Comparison of ENCODE assay signal across 9 mouse cellular contexts in the genomic region with DNA sequence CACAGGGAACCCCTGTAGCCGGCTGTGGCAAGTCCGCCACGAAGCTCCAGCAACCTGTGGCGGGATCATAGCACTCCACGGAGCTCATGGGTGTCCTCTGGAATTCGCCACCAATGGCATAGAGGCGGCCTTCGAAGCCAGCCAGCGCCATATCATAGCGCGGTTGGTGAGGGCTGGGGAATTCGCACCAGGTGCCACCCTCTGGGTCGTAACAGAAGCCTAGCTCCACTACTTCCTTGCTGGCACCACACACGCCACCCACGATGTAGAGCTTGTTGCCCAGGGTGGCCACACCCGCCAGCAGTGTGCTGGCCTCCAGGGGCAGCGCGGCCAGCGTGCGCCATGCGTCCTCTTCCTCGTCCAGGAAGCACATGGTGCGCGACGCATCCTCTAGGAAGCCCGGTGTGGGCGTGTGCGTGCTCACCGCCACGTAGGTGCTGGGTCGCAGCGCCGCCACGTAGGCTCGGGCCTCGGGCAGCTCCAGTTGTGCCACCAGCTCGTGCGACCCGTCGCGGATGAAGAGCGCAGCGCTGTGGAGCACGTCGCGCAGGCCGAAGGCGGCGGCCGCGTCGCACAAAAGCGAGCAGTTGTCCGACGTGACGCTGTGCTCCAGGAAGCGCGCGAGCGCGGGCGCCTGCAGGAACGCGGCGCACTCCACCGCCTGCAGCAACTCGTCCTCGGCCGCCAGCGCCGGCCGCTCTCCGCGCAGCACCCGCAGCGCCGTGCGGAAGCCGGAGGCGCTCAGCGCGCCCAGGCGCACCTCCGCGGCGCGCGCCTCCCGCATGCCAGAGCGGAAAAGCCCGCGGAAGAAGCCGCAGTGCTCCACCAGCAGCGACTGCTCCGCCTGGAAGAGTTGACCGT. TPM values are rescaled to one million over a fixed set of nuclear protein-coding genes. Genes with fewer than 3 reads are reported as not detected.
DNase-seq lines count a peak whose midpoint lies in the region; ATAC-seq and TF ChIP-seq lines count a peak whose summit lies in the region.
"Had no signal": no experiment of that assay in that cellular context is flagged by ENCODE, and none has a peak within 500 bp of the region (broad histone marks: within the 10 kb centered on the region; RNA-seq: fewer than 3 reads in every experiment).

No protein-coding gene starts in this region.

- peak overlapping the region; percentile 37; the same call in 1 of the 2 replicates for H3K4me3 ChIP-seq in liver, adult 2 months (ENCODE audit: insufficient read depth, low read depth, low read length)
- H3K4me3 ChIP-seq in liver, embryonic 13.5 days (replicated peaks): peak overlapping the region; percentile 41
- H3K4me3 ChIP-seq in stomach, embryonic 14.5 days (ENCODE audit: low read depth, low read length): peak overlapping the region; percentile 38

- no peak for DNase-seq in liver, adult 2 months (ENCODE audit: extremely low read depth, low read depth, low spot score)
- no peak for DNase-seq in liver
- peak; percentile 38 for DNase-seq in embryo, embryonic 10.5 days (ENCODE audit: low spot score)
- DNase-seq in liver, embryonic 13.5 days: no peak
- DNase-seq in layer of hippocampus, postnatal 14 days (ENCODE audit: low spot score in 2 of 2): no peak
- DNase-seq in left cerebral cortex, adult 11 months (ENCODE audit: low spot score): no peak

- no peak for TF ChIP-seq CTCF in liver, adult 2 months (IDR thresholded peaks at IDR 0.05; ENCODE audit: low read depth, low read length)

- 15% methylated on average over 95 of the region's 96 CpGs for WGBS in liver, adult 2 months
- WGBS in liver, embryonic 13.5 days (ENCODE audit: insufficient replicate concordance): 13% methylated on average over 96 of the region's 96 CpGs
- 16% methylated on average over 96 of the region's 96 CpGs for WGBS in stomach, embryonic 14.5 days

- H3K4me2 ChIP-seq in liver, embryonic 13.5 days: peak overlapping the region; percentile 54
- H3K4me2 ChIP-seq in stomach, embryonic 14.5 days (replicated peaks; ENCODE audit: low read depth, low read length): peak overlapping the region; percentile 57

- no peaks in the 10 kb centered on the region for H3K36me3 ChIP-seq in liver, adult 2 months (ENCODE audit: control insufficient read depth, insufficient read depth, low read length)
- H3K36me3 ChIP-seq in liver, embryonic 13.5 days: no peaks in the 10 kb centered on the region
- no peaks in the 10 kb centered on the region for H3K36me3 ChIP-seq in stomach, embryonic 14.5 days (ENCODE audit: control insufficient read depth, insufficient read depth, low read length)

- H3K79me2 ChIP-seq in liver, adult 2 months (ENCODE audit: control insufficient read depth, insufficient read depth, low read length): no peaks in the 10 kb centered on the region

- H3K27ac ChIP-seq in liver, adult 2 months (replicated peaks; ENCODE audit: insufficient read depth, low read depth, low read length): no peak overlapping the region
- H3K27ac ChIP-seq in liver, embryonic 13.5 days: no peak overlapping the region
- H3K27ac ChIP-seq in stomach, embryonic 14.5 days (ENCODE audit: low read length): no peak overlapping the region

- peak; percentile 55 to 70; a peak in 3 of 4 replicates for ATAC-seq in hematopoietic stem cell, adult 5-6 weeks (replicated peaks in 1 of 2; ENCODE audit: insufficient read depth in 1 of 2, low FRiP score in 2 of 2, low TSS enrichment in 1 of 2, low read depth in 1 of 2, poor library complexity in 2 of 2, severe bottlenecking in 2 of 2)
- ATAC-seq in liver, embryonic 13.5 days (ENCODE audit: low read depth): no peak
- peak; percentile 42; the same call in 1 of the 2 replicates for ATAC-seq in stomach, embryonic 14.5 days (ENCODE audit: insufficient number of reproducible peaks, insufficient read depth, low FRiP score, low read depth)

- H3K9me3 ChIP-seq in liver, embryonic 13.5 days (replicated peaks): no peaks in the 10 kb centered on the region
- H3K9me3 ChIP-seq in stomach, embryonic 14.5 days (ENCODE audit: control insufficient read depth, low read depth, low read length): no peaks in the 10 kb centered on the region

- peaks cover 11% of the 10 kb centered on the region; the same call in 1 of the 2 replicates for H3K4me1 ChIP-seq in liver, adult 2 months (ENCODE audit: control insufficient read depth, insufficient read depth, low read length)
- peaks cover 7% of the 10 kb centered on the region; the same call in 1 of the 2 replicates for H3K4me1 ChIP-seq in liver, embryonic 13.5 days (replicated peaks)
- H3K4me1 ChIP-seq in stomach, embryonic 14.5 days (ENCODE audit: control insufficient read depth, insufficient read depth, low read length): peaks cover 6% of the 10 kb centered on the region

- H3K9ac ChIP-seq in liver, adult 2 months (ENCODE audit: low read depth, low read length): no peak overlapping the region
- no peak overlapping the region for H3K9ac ChIP-seq in liver, embryonic 13.5 days
- peak overlapping the region; percentile 18; the same call in 1 of the 2 replicates for H3K9ac ChIP-seq in stomach, embryonic 14.5 days (replicated peaks; ENCODE audit: low read depth, low read length)

- H3K27me3 ChIP-seq in liver, adult 2 months (ENCODE audit: control insufficient read depth, insufficient read depth, low read length): peaks cover 7% of the 10 kb centered on the region; the same call in 1 of the 2 replicates
- peaks cover 50% of the 10 kb centered on the region for H3K27me3 ChIP-seq in liver, embryonic 13.5 days
- peaks cover 31% of the 10 kb centered on the region for H3K27me3 ChIP-seq in stomach, embryonic 14.5 days (ENCODE audit: control insufficient read depth, insufficient read depth, low read length)

- TF ChIP-seq POLR2A in liver, adult 2 months (IDR thresholded peaks at IDR 0.05; ENCODE audit: extremely low read depth, insufficient read depth, low read length): no peak

RNA-seq across cellular contexts. Expression of a gene that starts 0.5 kb away (rescaled TPM):
- 0.20 and 0.28 TPM in 2 replicates for total RNA-seq in liver, adult 2 months (2014; rRNA removed)
- 0.14 and 0.49 TPM in 2 replicates for polyA plus RNA-seq in liver, adult 2 months (2012; rRNA removed)
- 0.89 and 1.9 TPM in 2 replicates for total RNA-seq in hematopoietic stem cell, adult 5-6 weeks (2017)
- polyA plus RNA-seq in liver, embryonic 13.5 days (2015; fragmentation: Nextera tagmentation; extraction: Ambion mirVana): 0.03 and 0.16 TPM in 2 replicates
- polyA plus RNA-seq in stomach, embryonic 14.5 days (2014; fragmentation: Nextera tagmentation; extraction: Ambion mirVana): 0.38 and 0.43 TPM in 2 replicates
- under 1 TPM; 0.21 to 0.25 TPM for total RNA-seq in layer of hippocampus, postnatal 14 days (2021)

RNA-seq across cellular contexts. Expression of a gene that starts 7.3 kb away (rescaled TPM):
- 0.09 and 0.13 TPM in 2 replicates for total RNA-seq in liver, adult 2 months (2014; rRNA removed)
- 0.17 and 0.32 TPM in 2 replicates for polyA plus RNA-seq in liver, adult 2 months (2012; rRNA removed)
- total RNA-seq in hematopoietic stem cell, adult 5-6 weeks (2017): 1.9 and 2.8 TPM in 2 replicates
- polyA plus RNA-seq in liver, embryonic 13.5 days (2015; fragmentation: Nextera tagmentation; extraction: Ambion mirVana): 0.12 and 0.22 TPM in 2 replicates
- polyA plus RNA-seq in stomach, embryonic 14.5 days (2014; fragmentation: Nextera tagmentation; extraction: Ambion mirVana): 5.2 and 7.0 TPM in 2 replicates
- 1 to 10 TPM; 3.6 to 4.8 TPM for total RNA-seq in layer of hippocampus, postnatal 14 days (2021)

RNA-seq across cellular contexts. Expression of a gene that starts 30.1 kb away (rescaled TPM):
- total RNA-seq in liver, adult 2 months (2014; rRNA removed): 0.18 TPM in 1 of 2 replicates, not detected in the other
- 0.12 and 0.22 TPM in 2 replicates for polyA plus RNA-seq in liver, adult 2 months (2012; rRNA removed)
- 0.94 TPM in 1 of 2 replicates, not detected in the other for total RNA-seq in hematopoietic stem cell, adult 5-6 weeks (2017)
- not detected in 2 replicates for polyA plus RNA-seq in liver, embryonic 13.5 days (2015; fragmentation: Nextera tagmentation; extraction: Ambion mirVana)
- 0.77 and 0.81 TPM in 2 replicates for polyA plus RNA-seq in stomach, embryonic 14.5 days (2014; fragmentation: Nextera tagmentation; extraction: Ambion mirVana)
- 1 to 10 TPM; 3.8 to 6.5 TPM for total RNA-seq in layer of hippocampus, postnatal 14 days (2021)

RNA-seq across cellular contexts. Expression of a gene that starts 31.8 kb away (rescaled TPM):
- 2.9 and 3.2 TPM in 2 replicates for total RNA-seq in liver, adult 2 months (2014; rRNA removed)
- 0.14 and 0.22 TPM in 2 replicates for polyA plus RNA-seq in liver, adult 2 months (2012; rRNA removed)
- total RNA-seq in hematopoietic stem cell, adult 5-6 weeks (2017): not detected in 2 replicates
- polyA plus RNA-seq in liver, embryonic 13.5 days (2015; fragmentation: Nextera tagmentation; extraction: Ambion mirVana): not detected in 2 replicates
- polyA plus RNA-seq in stomach, embryonic 14.5 days (2014; fragmentation: Nextera tagmentation; extraction: Ambion mirVana): not detected in 2 replicates
- not detected for total RNA-seq in layer of hippocampus, postnatal 14 days (2021)
- polyA plus RNA-seq: spleen, adult 2 months had no signal

RNA-seq across cellular contexts. Expression of a gene that starts 44.6 kb away (rescaled TPM):
- 5.5 and 5.8 TPM in 2 replicates for total RNA-seq in liver, adult 2 months (2014; rRNA removed)
- 5.8 and 6.0 TPM in 2 replicates for polyA plus RNA-seq in liver, adult 2 months (2012; rRNA removed)
- 17.7 and 21.0 TPM in 2 replicates for total RNA-seq in hematopoietic stem cell, adult 5-6 weeks (2017)
- polyA plus RNA-seq in liver, embryonic 13.5 days (2015; fragmentation: Nextera tagmentation; extraction: Ambion mirVana): 8.4 and 10.6 TPM in 2 replicates
- polyA plus RNA-seq in stomach, embryonic 14.5 days (2014; fragmentation: Nextera tagmentation; extraction: Ambion mirVana): 19.0 and 24.1 TPM in 2 replicates
- 10 to 100 TPM; 18.4 to 18.8 TPM for total RNA-seq in layer of hippocampus, postnatal 14 days (2021)
